Mouse (Mus musculus) midbrain, embryonic 13.5 days (tissue): ENCODE results near the gene Tmem164. TPM values are rescaled to one million over a fixed set of nuclear protein-coding genes. Genes with fewer than 3 reads are reported as not detected.

Experiments used
- ATAC-seq: fragments of 200-750 bp; cut with Nextera tagmentation; 2 replicates; pipeline ENCODE4 v1.8.0; 2017; ENCODE audit warnings: mild to moderate bottlenecking, moderate TSS enrichment, moderate library complexity
- H3K27ac ChIP-seq: fragments of 300-500 bp; sonication (generic); 2 replicates; pipeline ENCODE4 v1.5.1; 2015; ENCODE audit warnings: inconsistent platforms, mild to moderate bottlenecking, moderate library complexity
- H3K27me3 ChIP-seq: fragments of 300-500 bp; sonication (generic); 2 replicates; pipeline ENCODE4 v1.6.1; 2015; ENCODE audit warnings: mild to moderate bottlenecking, inconsistent platforms
- H3K36me3 ChIP-seq: fragments of 300-500 bp; sonication (generic); 2 replicates; pipeline ENCODE4 v1.6.1; 2015; ENCODE audit warnings: mild to moderate bottlenecking, inconsistent platforms
- H3K4me1 ChIP-seq: fragments of 300-500 bp; sonication (generic); replicated peaks from 2 replicates; pipeline ENCODE4 v1.6.1; 2015; ENCODE audit warnings: inconsistent platforms
- H3K4me2 ChIP-seq: fragments of 300-500 bp; sonication (generic); replicated peaks from 2 replicates; pipeline ENCODE4 v1.6.1; 2015; ENCODE audit warnings: moderate library complexity, mild to moderate bottlenecking, inconsistent platforms
- H3K4me3 ChIP-seq: fragments of 300-500 bp; sonication (generic); replicated peaks from 2 replicates; pipeline ENCODE4 v1.5.1; 2015; ENCODE audit warnings: mild to moderate bottlenecking, inconsistent platforms
- H3K9ac ChIP-seq: fragments of 300-500 bp; sonication (generic); replicated peaks from 2 replicates; pipeline ENCODE4 v1.6.1; 2015; ENCODE audit warnings: mild to moderate bottlenecking, inconsistent platforms
- H3K9me3 ChIP-seq: fragments of 300-500 bp; sonication (generic); 2 replicates; pipeline ENCODE4 v1.6.1; 2016; ENCODE audit warnings: mild to moderate bottlenecking, inconsistent platforms
- WGBS: fragments of 180-500 bp; shearing (Covaris S2); methylation state at CpG from one replicate; pipeline ENCODE4 v1.1.7; 2015; 5-methylcytosine and 5-hydroxymethylcytosine counted together
- polyA plus RNA-seq: library from polyadenylated mRNA; unstranded; fragments of >200 nt; fragmentation: Nextera tagmentation; extraction: Ambion mirVana; gene quantifications from 2 replicates; pipeline ENCODE4 v1.2.1, GENCODE M21; 2015

Tmem164 gene
- polyA plus RNA-seq, 1 experiment from 2014 or later: 26.4 TPM

DNA sequence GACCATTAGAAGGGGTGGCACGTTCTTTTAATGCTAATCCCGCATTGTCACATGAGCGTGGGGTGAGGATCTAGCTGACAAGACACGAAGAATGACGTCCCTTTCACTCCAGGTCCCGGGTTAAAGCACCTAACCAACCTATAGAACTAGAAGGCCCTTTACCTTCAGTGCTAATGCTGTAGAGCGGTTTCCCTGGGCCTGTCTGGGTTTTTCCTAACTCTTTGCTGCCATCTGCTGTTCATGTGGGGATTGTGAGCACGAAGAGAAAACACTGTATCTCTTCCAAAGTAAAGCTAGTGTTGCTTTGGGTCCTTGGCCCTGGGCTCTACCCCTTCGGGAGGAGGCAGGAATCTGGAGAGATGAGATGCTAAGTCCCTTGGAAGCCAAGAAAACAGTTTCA lies 127.2 kb downstream of the Tmem164 start:
- Histone ChIP-seq H3K27me3 (no peaks in the 10 kb centered on the region), H3K9me3 (no peaks in the 10 kb centered on the region), H3K4me1 (no peaks in the 10 kb centered on the region; the same call in 1 of the 2 replicates), H3K27ac (no peak overlapping the region), H3K36me3 (no peaks in the 10 kb centered on the region), H3K9ac (no peak overlapping the region), H3K4me3 (no peak overlapping the region), H3K4me2 (no peak overlapping the region)
- ATAC-seq: no peak
- 38% methylated on average over 9 of the region's 9 CpGs for WGBS

DNA sequence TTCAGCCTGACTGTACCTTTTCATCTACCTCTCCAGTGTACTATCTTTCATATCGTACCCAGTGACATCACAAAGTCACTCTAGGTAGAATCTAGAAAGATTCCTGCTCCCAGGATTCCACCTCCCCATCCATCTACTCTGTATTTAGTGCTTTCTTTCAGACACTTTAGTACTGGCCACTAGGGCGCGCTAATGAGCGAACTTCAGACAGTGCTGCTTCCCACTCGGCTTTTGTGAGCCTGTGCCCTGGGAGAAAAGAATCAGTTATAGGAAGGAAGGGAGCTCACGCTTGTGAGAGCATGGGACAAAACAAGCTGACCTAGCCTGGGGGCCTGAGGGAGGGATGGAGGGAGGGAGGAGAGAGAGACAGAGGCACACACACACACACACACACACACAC lies 131.9 kb downstream of the Tmem164 start:
- Histone ChIP-seq H3K4me2 (no peak overlapping the region), H3K27me3 (peaks cover 3% of the 10 kb centered on the region; the same call in 1 of the 2 replicates), H3K4me3 (no peak overlapping the region), H3K27ac (no peak overlapping the region), H3K9ac (no peak overlapping the region), H3K36me3 (no peaks in the 10 kb centered on the region), H3K4me1 (0 out of 2 replicates have a peak, but pooled peaks cover 3% of the 10 kb centered on the region), H3K9me3 (no peaks in the 10 kb centered on the region)
- WGBS: 12% methylated on average over 6 of the region's 6 CpGs
- no peak for ATAC-seq

- 0 out of 2 replicates have a peak, but pooled peaks have one; percentile 7 for ATAC-seq
- Histone ChIP-seq H3K9ac (no peak overlapping the region), H3K4me2 (no peak overlapping the region), H3K9me3 (no peaks in the 10 kb centered on the region), H3K27ac (no peak overlapping the region), H3K36me3 (no peaks in the 10 kb centered on the region), H3K27me3 (peaks cover 3% of the 10 kb centered on the region; the same call in 1 of the 2 replicates), H3K4me1 (0 out of 2 replicates have a peak, but pooled peaks cover 3% of the 10 kb centered on the region), H3K4me3 (no peak overlapping the region)
- 39% methylated on average over 10 of the region's 10 CpGs for WGBS
Observed at GRCm38 (mm10) chrX:142818057-142818682, 137.0 kb downstream of the Tmem164 start.

- Histone ChIP-seq H3K4me2 (no peak overlapping the region), H3K27me3 (peaks cover 3% of the 10 kb centered on the region; the same call in 1 of the 2 replicates), H3K9me3 (no peaks in the 10 kb centered on the region), H3K36me3 (no peaks in the 10 kb centered on the region), H3K9ac (no peak overlapping the region), H3K4me3 (no peak overlapping the region), H3K4me1 (0 out of 2 replicates have a peak, but pooled peaks cover 3% of the 10 kb centered on the region), H3K27ac (no peak overlapping the region)
- ATAC-seq: no peak; the same call in 1 of the 2 replicates
- WGBS: 88% methylated on average over 6 of the region's 6 CpGs
Observed at GRCm38 (mm10) chrX:142821239-142821638, 140.0 kb downstream of the Tmem164 start.

- Histone ChIP-seq H3K27ac (no peak overlapping the region), H3K4me3 (no peak overlapping the region), H3K27me3 (peaks cover 3% of the 10 kb centered on the region; the same call in 1 of the 2 replicates), H3K4me1 (0 out of 2 replicates have a peak, but pooled peaks cover 3% of the 10 kb centered on the region), H3K4me2 (no peak overlapping the region), H3K9ac (no peak overlapping the region), H3K9me3 (no peaks in the 10 kb centered on the region), H3K36me3 (no peaks in the 10 kb centered on the region)
- 29% methylated on average over 3 of the region's 3 CpGs for WGBS
- no peak for ATAC-seq
Observed at GRCm38 (mm10) chrX:142821846-142822245, 140.6 kb downstream of the Tmem164 start.

DNA sequence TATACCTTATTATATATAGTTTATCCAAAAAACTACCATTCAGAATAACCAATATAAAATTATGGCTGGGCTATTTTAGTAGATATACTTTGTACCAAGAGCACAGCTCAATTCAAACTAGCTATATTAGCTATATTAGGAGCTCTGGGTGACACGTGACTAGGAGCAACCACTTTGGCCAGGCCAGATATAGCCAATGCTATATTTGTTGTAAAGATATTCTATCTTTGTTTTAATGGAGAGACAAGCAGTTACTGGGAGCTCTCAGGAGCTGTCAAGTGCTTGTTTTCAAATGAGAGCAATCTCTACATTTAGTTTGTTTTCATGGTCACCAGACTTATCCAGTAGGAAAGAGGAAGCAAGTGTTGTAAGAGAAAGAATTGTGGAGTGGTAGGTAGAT lies 144.1 kb downstream of the Tmem164 start:
- no peaks in the 10 kb centered on the region for H3K4me1 ChIP-seq
- ATAC-seq: no peak
- H3K27ac ChIP-seq: no peak overlapping the region
- WGBS: 93% methylated on average over 1 of the region's 1 CpGs
- H3K4me3 ChIP-seq: no peak overlapping the region
- H3K9me3 ChIP-seq: no peaks in the 10 kb centered on the region
- H3K36me3 ChIP-seq: no peaks in the 10 kb centered on the region
- H3K4me2 ChIP-seq: no peak overlapping the region
- no peak overlapping the region for H3K9ac ChIP-seq
- H3K27me3 ChIP-seq: no peaks in the 10 kb centered on the region

GRCm38 (mm10) chrX:142827644-142828043 lies 146.4 kb downstream of the Tmem164 start:
- no peak overlapping the region for H3K4me2 ChIP-seq
- H3K4me3 ChIP-seq: no peak overlapping the region
- ATAC-seq: no peak
- H3K9ac ChIP-seq: no peak overlapping the region
- 22% methylated on average over 1 of the region's 1 CpGs for WGBS
- H3K9me3 ChIP-seq: no peaks in the 10 kb centered on the region
- H3K27ac ChIP-seq: no peak overlapping the region
- no peaks in the 10 kb centered on the region for H3K4me1 ChIP-seq
- peaks cover 3% of the 10 kb centered on the region; the same call in 1 of the 2 replicates for H3K27me3 ChIP-seq
- H3K36me3 ChIP-seq: no peaks in the 10 kb centered on the region

- ATAC-seq: no peak
- peaks cover 3% of the 10 kb centered on the region; the same call in 1 of the 2 replicates for H3K27me3 ChIP-seq
- H3K9me3 ChIP-seq: no peaks in the 10 kb centered on the region
- no peak overlapping the region for H3K4me3 ChIP-seq
- no peak overlapping the region for H3K9ac ChIP-seq
- H3K4me2 ChIP-seq: no peak overlapping the region
- 74% methylated on average over 13 of the region's 13 CpGs for whole genome bisulfite sequencing
- no peaks in the 10 kb centered on the region for H3K36me3 ChIP-seq
- no peaks in the 10 kb centered on the region for H3K4me1 ChIP-seq
- H3K27ac ChIP-seq: no peak overlapping the region
Observed at GRCm38 (mm10) chrX:142828184-142828908, 147.1 kb downstream of the Tmem164 start.

- H3K4me1 ChIP-seq: no peaks in the 10 kb centered on the region
- H3K9ac ChIP-seq: no peak overlapping the region
- H3K4me2 ChIP-seq: no peak overlapping the region
- H3K27me3 ChIP-seq: peaks cover 3% of the 10 kb centered on the region; the same call in 1 of the 2 replicates
- WGBS: 90% methylated on average over 2 of the region's 2 CpGs
- H3K27ac ChIP-seq: no peak overlapping the region
- H3K4me3 ChIP-seq: no peak overlapping the region
- H3K9me3 ChIP-seq: no peaks in the 10 kb centered on the region
- no peak for ATAC-seq
- no peaks in the 10 kb centered on the region for H3K36me3 ChIP-seq
Observed at GRCm38 (mm10) chrX:142829267-142829666, 148.1 kb downstream of the Tmem164 start.

- no peaks in the 10 kb centered on the region for H3K9me3 ChIP-seq
- H3K27ac ChIP-seq: no peak overlapping the region
- H3K9ac ChIP-seq: no peak overlapping the region
- no peaks in the 10 kb centered on the region for H3K36me3 ChIP-seq
- 88% methylated on average over 12 of the region's 12 CpGs for WGBS
- peaks cover 6% of the 10 kb centered on the region; the same call in 1 of the 2 replicates for H3K27me3 ChIP-seq
- no peaks in the 10 kb centered on the region for H3K4me1 ChIP-seq
- H3K4me2 ChIP-seq: no peak overlapping the region
- no peak for ATAC-seq
- H3K4me3 ChIP-seq: no peak overlapping the region
Observed at GRCm38 (mm10) chrX:142829866-142830470, 148.8 kb downstream of the Tmem164 start.

- H3K4me3 ChIP-seq: no peak overlapping the region
Observed at GRCm38 (mm10) chrX:142830572-142830971, 149.4 kb downstream of the Tmem164 start.

GRCm38 (mm10) chrX:142832221-142832620 lies 151.0 kb downstream of the Tmem164 start:
- Histone ChIP-seq H3K27me3 (peaks cover 9% of the 10 kb centered on the region; the same call in 1 of the 2 replicates), H3K4me2 (no peak overlapping the region), H3K4me1 (no peaks in the 10 kb centered on the region), H3K36me3 (no peaks in the 10 kb centered on the region), H3K4me3 (no peak overlapping the region), H3K9ac (no peak overlapping the region), H3K9me3 (no peaks in the 10 kb centered on the region), H3K27ac (no peak overlapping the region)
- ATAC-seq: no peak
- WGBS: 66% methylated on average over 3 of the region's 3 CpGs

More at GRCm38 (mm10) chrX:142830572-142830971, 149.4 kb downstream of the Tmem164 start:
- ATAC-seq: no peak
- Histone ChIP-seq H3K27me3 (peaks cover 6% of the 10 kb centered on the region; the same call in 1 of the 2 replicates), H3K4me1 (no peaks in the 10 kb centered on the region), H3K27ac (no peak overlapping the region), H3K4me2 (no peak overlapping the region), H3K9ac (no peak overlapping the region), H3K9me3 (no peaks in the 10 kb centered on the region), H3K36me3 (no peaks in the 10 kb centered on the region)
- WGBS: 95% methylated on average over 6 of the region's 6 CpGs
